Mouse (Mus musculus) CH12.LX (cell line): ENCODE measurements at regions not wholly inside any gene's neighbourhood (a gene's known extent, or its start where the extent isn't known, plus 50 kb on each side); places are given as distances from the start of the nearest gene placed in this dataset.

Experiments used
- DNase-seq: peaks from one replicate; pipeline ENCODE4 v3.0.0-alpha.2; 2013; ENCODE audit errors: extremely low read depth
- H3K27ac ChIP-seq: 2 replicates; pipeline ENCODE4 v1.5.1; 2012; ENCODE audit warnings: low read depth, mild to moderate bottlenecking, control low read depth, moderate library complexity; ENCODE audit not compliant: insufficient read depth
- H3K27me3 ChIP-seq: replicated peaks from 2 replicates; pipeline ENCODE3; 2012; ENCODE audit warnings: inconsistent platforms
- H3K36me3 ChIP-seq, 2 experiments: replicated peaks in 1 of 2; 2 replicates each; pipeline versions ENCODE3 to v1.6.1; 2012; ENCODE audit warnings: inconsistent platforms in 1 of 2, low read length in 1 of 2, mild to moderate bottlenecking in 1 of 2, mixed read lengths in 1 of 2, moderate library complexity in 1 of 2; ENCODE audit not compliant: control insufficient read depth in 1 of 2, insufficient read depth in 1 of 2
- H3K4me1 ChIP-seq, 2 experiments: 2 replicates each; pipeline ENCODE4 v1.6.1; 2012; ENCODE audit warnings: inconsistent platforms in 1 of 2, moderate library complexity in 1 of 2; ENCODE audit not compliant: insufficient read depth in 2 of 2, control insufficient read depth in 1 of 2
- H3K4me2 ChIP-seq: 2 replicates; pipeline ENCODE4 v1.6.1; 2012; ENCODE audit warnings: low read depth, mild to moderate bottlenecking, control low read depth; ENCODE audit not compliant: poor library complexity, insufficient read depth, severe bottlenecking
- H3K4me3 ChIP-seq, 3 experiments: fragments of 150-350 bp in 1 of 3; sonication (generic) in 1 of 3; replicated peaks in 1 of 3; 2 replicates each; pipeline versions ENCODE3 to v1.5.1; 2011 to 2012; ENCODE audit warnings: low read depth in 2 of 3, low read length in 2 of 3, mild to moderate bottlenecking in 2 of 3, moderate library complexity in 2 of 3, control low read depth in 1 of 3, improper control_type of control experiment in 1 of 3, inconsistent platforms in 1 of 3, mixed read lengths in 1 of 3; ENCODE audit not compliant: poor library complexity in 1 of 3
- H3K79me2 ChIP-seq: replicated peaks from 2 replicates; pipeline ENCODE4 v1.6.1; 2012; ENCODE audit warnings: mild to moderate bottlenecking, moderate library complexity; ENCODE audit not compliant: control insufficient read depth, poor library complexity, insufficient read depth, severe bottlenecking; ENCODE audit errors: extremely low read depth
- H3K9ac ChIP-seq: 2 replicates; pipeline ENCODE4 v1.6.1; 2012; ENCODE audit warnings: low read depth, mild to moderate bottlenecking, control low read depth, moderate library complexity; ENCODE audit not compliant: insufficient read depth
- H3K9me3 ChIP-seq: replicated peaks from 2 replicates; pipeline ENCODE3; 2012; ENCODE audit warnings: low read length, inconsistent platforms, mixed read lengths
- BHLHE40 ChIP-seq: IDR thresholded peaks from 2 replicates; pipeline ENCODE4 v1.6.1; 2011; ENCODE audit warnings: mild to moderate bottlenecking, low read depth, low read length, improper control_type of control experiment
- CTCF ChIP-seq, 2 experiments: IDR thresholded peaks in 1 of 2; conservative IDR thresholded peaks in 1 of 2; 2 replicates each; pipeline ENCODE4 v1.5.1; 2011 to 2012; ENCODE audit warnings: low read depth in 2 of 2, low read length in 2 of 2, improper control_type of control experiment in 1 of 2, inconsistent platforms in 1 of 2, mild to moderate bottlenecking in 1 of 2, moderate library complexity in 1 of 2
- ETS1 ChIP-seq: conservative IDR thresholded peaks from 2 replicates; pipeline ENCODE4 v1.6.1; 2012; ENCODE audit warnings: low read depth, mild to moderate bottlenecking, inconsistent platforms, low read length, improper control_type of control experiment, moderate library complexity
- HCFC1 ChIP-seq: IDR thresholded peaks from 2 replicates; pipeline ENCODE4 v1.6.1; 2012; ENCODE audit warnings: low read depth, mild to moderate bottlenecking, inconsistent platforms, low read length, improper control_type of control experiment
- IRF4 ChIP-seq: IDR thresholded peaks from 2 replicates; pipeline ENCODE4 v1.6.1; 2014; ENCODE audit warnings: low read depth, mild to moderate bottlenecking, inconsistent platforms, low read length, improper control_type of control experiment
- JUN ChIP-seq: IDR thresholded peaks from 2 replicates; pipeline ENCODE4 v1.6.1; 2011; ENCODE audit warnings: low read depth, mild to moderate bottlenecking, low read length, improper control_type of control experiment, moderate library complexity; ENCODE audit not compliant: insufficient read depth
- MAFK ChIP-seq: IDR thresholded peaks from 2 replicates; pipeline ENCODE4 v1.6.1; 2011; ENCODE audit warnings: low read length, improper control_type of control experiment; ENCODE audit not compliant: insufficient replicate concordance
- MXI1 ChIP-seq: IDR thresholded peaks from 2 replicates; pipeline ENCODE4 v1.6.1; 2011; ENCODE audit warnings: mild to moderate bottlenecking, low read depth, low read length, improper control_type of control experiment
- PAX5 ChIP-seq: IDR thresholded peaks from 2 replicates; pipeline ENCODE4 v1.6.1; 2012; ENCODE audit warnings: low read length, inconsistent platforms, mixed read lengths
- RAD21 ChIP-seq: IDR thresholded peaks from 2 replicates; pipeline ENCODE4 v1.6.1; 2011; ENCODE audit warnings: low read depth, mild to moderate bottlenecking, low read length, improper control_type of control experiment, moderate library complexity
- RCOR1 ChIP-seq: conservative IDR thresholded peaks from 2 replicates; pipeline ENCODE4 v1.6.1; 2012; ENCODE audit warnings: low read depth, mild to moderate bottlenecking, inconsistent platforms, low read length, improper control_type of control experiment
- SMC3 ChIP-seq: IDR thresholded peaks from 2 replicates; pipeline ENCODE4 v1.6.1; 2011; ENCODE audit warnings: low read depth, low read length, improper control_type of control experiment
- UBTF ChIP-seq: IDR thresholded peaks from 2 replicates; pipeline ENCODE4 v1.6.1; 2012; ENCODE audit warnings: low read depth, mild to moderate bottlenecking, inconsistent platforms, low read length, improper control_type of control experiment, moderate library complexity
- USF1 ChIP-seq: IDR thresholded peaks from 2 replicates; pipeline ENCODE4 v1.6.1; 2014; ENCODE audit warnings: low read depth, mild to moderate bottlenecking, inconsistent platforms, low read length, improper control_type of control experiment
- ZKSCAN1 ChIP-seq: IDR thresholded peaks from 2 replicates; pipeline ENCODE4 v1.6.1; 2012; ENCODE audit warnings: low read depth, inconsistent platforms, low read length, improper control_type of control experiment, borderline replicate concordance
- ZMIZ1 ChIP-seq: IDR thresholded peaks from 2 replicates; pipeline ENCODE4 v1.6.1; 2012; ENCODE audit warnings: low read depth, mild to moderate bottlenecking, inconsistent platforms, low read length, improper control_type of control experiment
- ZNF384 ChIP-seq: IDR thresholded peaks from 2 replicates; pipeline ENCODE4 v1.6.1; 2012; ENCODE audit warnings: low read depth, low read length, improper control_type of control experiment, inconsistent platforms
- dilution Hi-C: fragments of 300-500 bp; cut with MboI; formaldehyde crosslinking; loops from 2 replicates; pipeline ENCODE4 v1.14.3; 2020; ENCODE audit warnings: low sequenced_read_pairs; ENCODE audit not compliant: extremely low pct_unique_long_range_greater_than_20kb, extremely low pct_ligation_motif_present
- in situ Hi-C: fragments of 300-500 bp; cut with MboI; formaldehyde crosslinking; loops from 3 replicates; pipeline ENCODE4 v1.14.3; 2019; ENCODE audit warnings: low sequenced_read_pairs, low pct_ligation_motif_present, low pct_unique_long_range_greater_than_20kb, mixed read lengths

DNA sequence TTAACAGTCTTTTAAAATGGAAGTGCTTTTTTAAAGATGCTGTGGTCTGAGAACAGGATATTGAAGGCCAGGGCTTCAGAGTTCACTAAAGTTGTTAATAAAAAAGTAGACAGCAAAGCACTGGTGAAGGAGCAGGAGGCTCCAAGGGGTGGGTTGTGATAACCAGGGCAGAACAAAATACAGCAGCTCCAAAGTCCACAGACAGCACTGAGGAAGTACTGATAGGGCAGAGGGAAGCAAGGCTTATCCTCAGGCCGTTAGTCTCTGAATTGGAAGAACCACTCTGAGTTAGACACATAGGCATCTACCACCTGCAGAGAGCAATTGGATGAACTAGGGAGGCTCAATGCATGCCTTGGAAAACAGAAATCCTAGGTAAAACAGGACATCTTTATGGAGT is 62.1 kb downstream of the P2ry1 start:
- H3K4me3 ChIP-seq, result no peak overlapping the region
- H3K27me3 ChIP-seq, result no peaks in the 10 kb centered on the region
- H3K4me1 ChIP-seq, result no peaks in the 10 kb centered on the region
- no peak overlapping the region for H3K4me2 ChIP-seq
- no peak overlapping the region for H3K9ac ChIP-seq
- DNase-seq, result no peak
- in situ Hi-C loops, result no loop called here
- TF ChIP-seq ZKSCAN1 (no peak), ZMIZ1 (no peak), ETS1 (no peak), IRF4 (no peak), UBTF (no peak), SMC3 (no peak), MXI1 (no peak), BHLHE40 (no peak), MAFK (no peak), JUN (no peak), RAD21 (no peak), CTCF (conservative IDR thresholded peaks at IDR 0.05 in 1 of 2, IDR thresholded peaks at IDR 0.05 in 1 of 2; ENCODE audit: low read depth in 2 of 2, low read length in 2 of 2) (no peak), USF1 (no peak), PAX5 (no peak)
- TF ChIP-seq, all 38 proteins: peak for 0
- no peak overlapping the region for H3K27ac ChIP-seq
- H3K79me2 ChIP-seq, result no peaks in the 10 kb centered on the region
- dilution Hi-C loops, result no loop called here
- no peaks in the 10 kb centered on the region for H3K9me3 ChIP-seq
- H3K36me3 ChIP-seq, result no peaks in the 10 kb centered on the region

DNA sequence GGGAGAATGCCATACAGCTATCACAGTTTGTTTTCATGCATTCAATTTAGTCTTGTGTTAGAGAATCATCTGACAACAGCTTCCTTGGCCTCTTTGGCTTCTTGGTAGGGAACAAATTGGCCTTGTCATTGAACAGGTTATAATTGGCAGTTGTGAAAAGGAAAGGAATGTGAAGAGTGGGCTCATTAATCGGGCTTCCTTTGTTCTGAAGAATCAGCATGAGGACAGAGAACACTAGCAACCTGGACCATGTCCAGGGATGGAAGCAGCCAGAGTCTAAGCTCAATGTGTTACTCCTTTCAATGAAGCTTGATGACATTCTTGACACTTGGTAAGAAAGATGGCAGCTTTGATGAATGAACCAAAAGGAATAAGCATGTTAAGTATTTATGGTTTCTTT is 64.5 kb downstream of the P2ry1 start:
- no peaks in the 10 kb centered on the region for H3K27me3 ChIP-seq
- H3K79me2 ChIP-seq, result no peaks in the 10 kb centered on the region
- no peak for TF ChIP-seq ZNF384
- TF ChIP-seq, all 38 proteins: peak for 0
- no peaks in the 10 kb centered on the region for H3K36me3 ChIP-seq
- no peak overlapping the region for H3K4me3 ChIP-seq
- dilution Hi-C loops (no loop called here), in situ Hi-C loops (no loop called here)
- H3K27ac ChIP-seq, result no peak overlapping the region
- H3K9me3 ChIP-seq, result no peaks in the 10 kb centered on the region
- H3K4me2 ChIP-seq, result no peak overlapping the region
- no peak for DNase-seq
- no peaks in the 10 kb centered on the region for H3K4me1 ChIP-seq
- H3K9ac ChIP-seq, result no peak overlapping the region

DNA sequence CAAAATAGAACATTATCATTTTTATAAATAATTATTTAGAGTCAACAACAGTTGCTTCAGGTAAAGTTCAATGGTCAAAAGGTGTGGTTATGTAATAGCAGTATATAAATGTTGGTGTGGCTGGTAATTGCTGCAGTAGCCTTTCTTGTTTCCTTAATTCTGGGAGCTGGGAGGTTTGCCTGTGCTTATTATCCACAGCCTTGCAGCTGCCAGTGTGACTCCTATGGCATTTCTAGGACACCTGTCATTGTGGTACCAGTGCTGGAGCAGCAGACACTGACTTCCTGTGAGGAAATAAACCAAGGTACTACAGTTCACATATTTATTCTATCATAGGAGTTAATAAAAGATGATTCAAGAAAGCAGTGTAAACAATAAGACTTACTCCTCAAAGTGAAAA is 65.6 kb downstream of the P2ry1 start:
- no peak for DNase-seq
- Histone ChIP-seq H3K4me3 (no peak overlapping the region), H3K9ac (no peak overlapping the region), H3K36me3 (no peaks in the 10 kb centered on the region), H3K4me1 (no peaks in the 10 kb centered on the region), H3K27ac (no peak overlapping the region), H3K79me2 (no peaks in the 10 kb centered on the region), H3K27me3 (no peaks in the 10 kb centered on the region), H3K4me2 (no peak overlapping the region), H3K9me3 (no peaks in the 10 kb centered on the region)
- dilution Hi-C loops (no loop called here), in situ Hi-C loops (no loop called here)
- no peak for TF ChIP-seq RCOR1
- TF ChIP-seq IRF4, result no peak
- no peak for TF ChIP-seq HCFC1
- TF ChIP-seq ZMIZ1, result no peak
- TF ChIP-seq RAD21, result no peak
